Mouse (Mus musculus) neutrophil, adult 5-6 weeks (primary cell): ENCODE data around the gene Shisa7. TPM values are rescaled to one million over a fixed set of nuclear protein-coding genes. Genes with fewer than 3 reads are reported as not detected.
A peak's percentile ranks its signal among the peaks of the same experiment; 100 is the strongest.
"Not testable (repeated sequence)": the region's sequence is repeated elsewhere in the genome, so short reads cannot be mapped to it uniquely, and the experiment has no call there.

Experiments used
- ATAC-seq: fragments of 151-379, 151-347 bp; 2 replicates; pipeline ENCODE4 v1.8.0; 2017; ENCODE audit warnings: mild to moderate bottlenecking, moderate TSS enrichment; ENCODE audit not compliant: insufficient number of reproducible peaks, poor library complexity, low FRiP score, severe bottlenecking; ENCODE audit errors: extremely low read depth
- total RNA-seq: library from RNA; stranded (forward); fragments of 200-1000 nt; gene quantifications from 2 replicates; pipeline ENCODE4 v1.2.3, GENCODE M21; 2017

The Shisa7 gene
- total RNA-seq, 1 experiment from 2014 or later: not detected

- ATAC-seq: no peak
Measured at GRCm38 (mm10) chr7:4811842-4812302, 32.6 kb downstream of the Shisa7 start.

- ATAC-seq: not testable (repeated sequence)
Measured at GRCm38 (mm10) chr7:4811131-4811530, 33.4 kb downstream of the Shisa7 start.

- peak; percentile 71 for ATAC-seq
Measured at GRCm38 (mm10) chr7:4806716-4807115, 37.8 kb downstream of the Shisa7 start.

- ATAC-seq: no peak
Measured at GRCm38 (mm10) chr7:4802247-4802646, 42.2 kb downstream of the Shisa7 start.

GRCm38 (mm10) chr7:4795767-4796433, 48.6 kb downstream of the Shisa7 start:
- 0 out of 2 replicates have a peak, but pooled peaks have one; percentile 13 for ATAC-seq

- no peak for ATAC-seq
Measured at GRCm38 (mm10) chr7:4794631-4795168, 49.8 kb downstream of the Shisa7 start.

GRCm38 (mm10) chr7:4793674-4794073, 50.8 kb downstream of the Shisa7 start:
- ATAC-seq: no peak

GRCm38 (mm10) chr7:4793248-4793647, 51.2 kb downstream of the Shisa7 start:
- ATAC-seq: not testable (repeated sequence)

GRCm38 (mm10) chr7:4792278-4793212, 52.0 kb downstream of the Shisa7 start, which contains the start of gene Rpl28:
Rpl28 (plus strand) TSS chr7:4792874.
- ATAC-seq: peak; percentile 97

- ATAC-seq: no peak
Measured at GRCm38 (mm10) chr7:4789436-4789935, 55.0 kb downstream of the Shisa7 start, which contains the start of gene Tmem238. Tmem238 (minus strand) TSS chr7:4789656.

GRCm38 (mm10) chr7:4788499-4789435, 55.7 kb downstream of the Shisa7 start:
- ATAC-seq: no peak

- no peak for ATAC-seq
Measured at GRCm38 (mm10) chr7:4783667-4784268, 60.7 kb downstream of the Shisa7 start.

- ATAC-seq: no peak
Measured at GRCm38 (mm10) chr7:4782759-4783158, 61.7 kb downstream of the Shisa7 start, which contains the start of the genes Il11 and Tmem190. Il11 (minus strand) TSS chr7:4782859. Tmem190 (plus strand) TSS chr7:4782937.

GRCm38 (mm10) chr7:4782130-4782529, 62.4 kb downstream of the Shisa7 start:
- ATAC-seq: no peak

- no peak for ATAC-seq
Measured at GRCm38 (mm10) chr7:4779921-4780320, 64.6 kb downstream of the Shisa7 start.

GRCm38 (mm10) chr7:4777851-4778637, 66.5 kb downstream of the Shisa7 start:
- ATAC-seq: no peak
